ENCODE assay signal across 24 mouse cellular contexts in the genomic region with DNA sequence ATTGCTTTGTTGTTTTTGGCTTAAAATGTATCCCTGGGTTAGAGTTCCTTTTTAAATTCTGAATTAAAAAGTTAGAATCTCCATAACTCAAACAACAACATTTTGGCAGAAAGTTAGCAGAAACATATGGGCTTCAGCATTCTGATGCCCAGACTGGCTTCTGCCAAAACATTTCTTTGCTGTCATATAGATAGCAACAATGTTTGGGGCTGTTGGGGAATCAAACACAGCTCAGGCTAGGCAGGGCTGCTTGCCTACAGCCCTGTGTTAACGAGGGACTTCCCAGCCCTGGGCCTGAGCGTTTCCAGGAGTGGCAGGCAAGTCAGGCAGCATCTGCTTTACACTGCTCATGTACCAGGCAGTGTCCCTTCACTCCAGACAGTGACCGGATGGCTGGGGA.
DNase-seq lines count a peak whose midpoint lies in the region; ATAC-seq lines count a peak whose summit lies in the region.
"Had no signal": no experiment of that assay in that cellular context is flagged by ENCODE, and none has a peak within 500 bp of the region (broad histone marks: within the 10 kb centered on the region; RNA-seq: fewer than 3 reads in every experiment).

No protein-coding gene starts in this region.

- no peak overlapping the region for H3K27ac ChIP-seq in forebrain, embryonic 15.5 days (replicated peaks)
- H3K27ac ChIP-seq in forebrain, embryonic 10.5 days: no peak overlapping the region
- no peak overlapping the region for H3K27ac ChIP-seq in forebrain, embryonic 16.5 days (ENCODE audit: low read length)
- H3K27ac ChIP-seq: hindbrain, embryonic 10.5 days; hindbrain, embryonic 15.5 days; liver, embryonic 12.5 days; macrophage had no signal

- no peak overlapping the region for H3K4me3 ChIP-seq in forebrain, embryonic 15.5 days
- H3K4me3 ChIP-seq in forebrain, embryonic 10.5 days: no peak overlapping the region
- no peak overlapping the region for H3K4me3 ChIP-seq in forebrain, embryonic 16.5 days (replicated peaks; ENCODE audit: low read length)
- H3K4me3 ChIP-seq: hindbrain, embryonic 10.5 days; hindbrain, embryonic 15.5 days; liver, embryonic 12.5 days had no signal

- H3K9ac ChIP-seq in forebrain, embryonic 15.5 days (replicated peaks): no peak overlapping the region
- H3K9ac ChIP-seq in forebrain, embryonic 16.5 days (replicated peaks; ENCODE audit: low read depth, low read length): no peak overlapping the region
- H3K9ac ChIP-seq: hindbrain, embryonic 15.5 days; liver, embryonic 12.5 days; liver, postnatal 0 days had no signal

- no peaks in the 10 kb centered on the region; the same call in 1 of the 2 replicates for H3K4me1 ChIP-seq in forebrain, embryonic 15.5 days
- H3K4me1 ChIP-seq in forebrain, embryonic 10.5 days: no peaks in the 10 kb centered on the region
- no peaks in the 10 kb centered on the region for H3K4me1 ChIP-seq in forebrain, embryonic 16.5 days (replicated peaks; ENCODE audit: control insufficient read depth, insufficient read depth, low read length)
- H3K4me1 ChIP-seq: hindbrain, embryonic 10.5 days; hindbrain, embryonic 15.5 days; liver, embryonic 12.5 days had no signal

- H3K27me3 ChIP-seq in forebrain, embryonic 15.5 days: no peaks in the 10 kb centered on the region
- no peaks in the 10 kb centered on the region for H3K27me3 ChIP-seq in forebrain, embryonic 10.5 days (ENCODE audit: poor library complexity, severe bottlenecking)
- no peaks in the 10 kb centered on the region for H3K27me3 ChIP-seq in forebrain, embryonic 16.5 days (replicated peaks; ENCODE audit: control insufficient read depth, insufficient read depth, low read length)
- H3K27me3 ChIP-seq: hindbrain, embryonic 15.5 days; liver, embryonic 12.5 days had no signal

- H3K9me3 ChIP-seq in forebrain, embryonic 15.5 days: no peaks in the 10 kb centered on the region
- no peaks in the 10 kb centered on the region for H3K9me3 ChIP-seq in forebrain, embryonic 10.5 days
- no peaks in the 10 kb centered on the region for H3K9me3 ChIP-seq in forebrain, embryonic 16.5 days (ENCODE audit: control insufficient read depth, low read length)
- H3K9me3 ChIP-seq: hindbrain, embryonic 10.5 days; hindbrain, embryonic 15.5 days; liver, embryonic 12.5 days had no signal

- no peak overlapping the region for H3K4me2 ChIP-seq in forebrain, embryonic 15.5 days (replicated peaks)
- no peak overlapping the region for H3K4me2 ChIP-seq in forebrain, embryonic 16.5 days (ENCODE audit: low read length)
- H3K4me2 ChIP-seq: hindbrain, embryonic 15.5 days; liver, embryonic 12.5 days had no signal

- 49% methylated on average over 3 of the region's 3 CpGs for WGBS in forebrain, embryonic 15.5 days
- 67% methylated on average over 3 of the region's 3 CpGs for WGBS in forebrain, embryonic 10.5 days
- WGBS in forebrain, embryonic 16.5 days: 40% methylated on average over 3 of the region's 3 CpGs

- H3K36me3 ChIP-seq in forebrain, embryonic 15.5 days: no peaks in the 10 kb centered on the region
- no peaks in the 10 kb centered on the region for H3K36me3 ChIP-seq in forebrain, embryonic 10.5 days (replicated peaks)
- no peaks in the 10 kb centered on the region for H3K36me3 ChIP-seq in forebrain, embryonic 16.5 days (ENCODE audit: control insufficient read depth, insufficient read depth)
- H3K36me3 ChIP-seq: hindbrain, embryonic 10.5 days; hindbrain, embryonic 15.5 days; liver, embryonic 12.5 days had no signal

- DNase-seq in forebrain, embryonic 10.5 days (ENCODE audit: extremely low spot score, low spot score): no peak
- DNase-seq in kidney, postnatal 4 days: peak; percentile 14 to 38
- no peak for DNase-seq in kidney, adult 11 months
- DNase-seq in brain, adult 2 months (ENCODE audit: low read depth, low spot score): peak; percentile 7
- no peak for DNase-seq in cerebellum, adult 9-11 months
- DNase-seq: adrenal gland, postnatal 25 days; cerebellum, adult 2 months; cerebellum, postnatal 25 days; gastrocnemius, postnatal 14 days; kidney, adult 9 months; kidney, postnatal 36 days; left cerebral cortex, postnatal 4 days; liver, postnatal 0 days; midbrain, embryonic 14.5 days; thymus, postnatal 4 days had no signal

- ATAC-seq in forebrain, embryonic 15.5 days (replicated peaks): peak; percentile 72; the same call in 1 of the 2 replicates
- peak; percentile 89 for ATAC-seq in forebrain, embryonic 16.5 days
- ATAC-seq: CD4-positive, CD25-positive, alpha-beta regulatory T cell, adult 4 months; inflammation-experienced regulatory T-cells, adult 6 months; liver, embryonic 12.5 days; liver, postnatal 0 days; lung, postnatal 0 days had no signal

Comparison
In these comparisons a context has a peak if more than half of its experiments do, and no peak if none do; other contexts are left out.
1. DNase-seq: peak in kidney, postnatal 4 days (2 of 2) and brain, adult 2 months (single experiment); none in forebrain, embryonic 10.5 days (single experiment), kidney, adult 11 months (single experiment) and cerebellum, adult 9-11 months (single experiment).